Mouse (Mus musculus): ENCODE data around the gene Slc1a2. TPM values are rescaled to one million over a fixed set of nuclear protein-coding genes. Genes with fewer than 3 reads are reported as not detected.
A peak's percentile ranks its signal among the peaks of the same experiment; 100 is the strongest.

Gene Slc1a2
- 0.27 and 0.47 TPM in 2 replicates for polyA plus RNA-seq (2016; fragmentation: Nextera tagmentation; extraction: Ambion mirVana)

DNA sequence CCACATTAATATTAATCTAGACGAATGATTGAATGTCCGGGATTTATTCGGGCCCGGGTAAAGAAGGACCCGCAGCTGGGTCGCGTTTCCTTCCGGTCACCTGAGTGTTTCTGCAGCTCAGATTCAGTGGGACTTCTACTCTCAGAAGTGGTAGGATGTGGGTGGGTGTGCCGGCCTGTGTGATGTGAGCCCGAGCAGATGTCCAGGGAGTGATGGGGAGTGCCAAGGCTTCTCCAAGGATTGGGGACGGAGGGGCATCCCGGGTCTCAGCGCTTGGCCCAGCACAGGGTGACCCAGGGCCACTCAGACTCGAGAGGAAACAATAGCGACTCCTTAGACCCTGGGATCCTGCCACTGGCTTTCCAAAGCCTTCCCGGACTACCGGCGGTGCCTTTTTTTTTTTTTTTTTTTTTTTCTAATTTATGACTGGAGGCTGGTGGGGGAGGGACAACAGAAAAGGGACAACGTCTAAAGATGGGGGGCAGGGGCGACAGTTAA lies at the start of gene Slc1a2:
TSS of gene Slc1a2 (plus strand) at position 497 of the 498 bp plus-strand sequence.
- Histone ChIP-seq H3K4me1 (replicated peaks) (peaks cover 12% of the 10 kb centered on the region; the same call in 1 of the 2 replicates), H3K27ac (ENCODE audit: poor library complexity, severe bottlenecking) (no peak within 1 kb of the TSS), H3K4me2 (peak within 1 kb of the TSS; percentile 100), H3K36me3 (no peaks in the 10 kb centered on the region), H3K27me3 (replicated peaks) (peaks cover 37% of the 10 kb centered on the region), H3K9ac (peak within 1 kb of the TSS; percentile 81), H3K9me3 (replicated peaks) (no peaks in the 10 kb centered on the region), H3K4me3 (peak within 1 kb of the TSS; percentile 78)
- no peak for ATAC-seq (ENCODE audit: insufficient number of reproducible peaks, low FRiP score)
- WGBS = 3% methylated on average over 20 of the region's 20 CpGs

DNA sequence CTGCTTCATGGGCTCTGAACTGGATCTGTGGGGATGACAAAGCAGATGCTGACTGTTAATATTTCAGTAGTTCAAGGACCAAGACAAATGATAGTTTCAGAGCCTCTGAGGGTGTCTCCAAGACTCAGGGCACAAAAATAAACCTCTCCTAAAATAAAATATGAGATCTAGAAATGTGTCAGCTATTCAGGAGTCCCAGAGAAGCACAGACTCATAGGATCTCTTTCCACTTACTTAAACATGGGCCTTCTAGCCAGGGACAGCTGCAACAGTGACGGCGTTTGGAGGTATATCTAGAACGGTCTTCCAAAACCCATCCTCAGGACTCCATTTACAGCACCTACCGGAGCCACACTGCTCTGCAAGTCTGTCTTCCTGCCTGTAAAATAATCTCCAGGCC lies 48.0 kb upstream of the Slc1a2 start:
- Histone ChIP-seq H3K27ac (ENCODE audit: poor library complexity, severe bottlenecking) (no peak overlapping the region), H3K4me2 (no peak overlapping the region), H3K4me1 (replicated peaks) (no peaks in the 10 kb centered on the region), H3K9me3 (replicated peaks) (no peaks in the 10 kb centered on the region), H3K9ac (no peak overlapping the region), H3K36me3 (no peaks in the 10 kb centered on the region), H3K4me3 (no peak overlapping the region), H3K27me3 (replicated peaks) (no peaks in the 10 kb centered on the region)
- no peak for ATAC-seq (ENCODE audit: insufficient number of reproducible peaks, low FRiP score)
- WGBS = 83% methylated on average over 4 of the region's 4 CpGs

DNA sequence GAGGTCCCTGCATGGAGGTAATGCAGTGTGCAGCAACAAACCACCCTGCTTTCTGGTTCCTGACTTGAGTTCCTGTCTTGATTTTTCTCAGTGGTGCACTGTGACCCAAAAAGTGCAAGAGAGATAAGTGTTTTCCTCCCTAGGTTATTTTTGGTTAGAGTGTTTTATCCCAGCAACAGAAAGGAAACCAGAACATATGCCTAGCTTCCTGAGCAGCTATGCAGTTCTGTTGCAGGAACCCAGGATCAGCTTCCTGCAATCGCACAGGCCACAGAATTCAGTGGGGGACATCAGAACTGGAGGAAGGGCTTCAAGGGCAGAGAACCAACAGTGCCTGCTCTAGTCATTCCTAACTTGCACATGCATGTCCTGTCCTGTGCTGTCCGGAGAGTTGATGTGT lies 41.8 kb upstream of the Slc1a2 start:
- no peak overlapping the region for H3K27ac ChIP-seq (ENCODE audit: poor library complexity, severe bottlenecking)
- no peak for ATAC-seq (ENCODE audit: insufficient number of reproducible peaks, low FRiP score)
- no peaks in the 10 kb centered on the region for H3K27me3 ChIP-seq (replicated peaks)
- H3K4me1 ChIP-seq (replicated peaks) = 0 out of 2 replicates have a peak, but pooled peaks cover 4% of the 10 kb centered on the region
- H3K9ac ChIP-seq = no peak overlapping the region
- 53% methylated on average over 2 of the region's 2 CpGs for WGBS
- no peaks in the 10 kb centered on the region for H3K9me3 ChIP-seq (replicated peaks)
- no peak overlapping the region for H3K4me3 ChIP-seq
- no peaks in the 10 kb centered on the region for H3K36me3 ChIP-seq
- no peak overlapping the region for H3K4me2 ChIP-seq

DNA sequence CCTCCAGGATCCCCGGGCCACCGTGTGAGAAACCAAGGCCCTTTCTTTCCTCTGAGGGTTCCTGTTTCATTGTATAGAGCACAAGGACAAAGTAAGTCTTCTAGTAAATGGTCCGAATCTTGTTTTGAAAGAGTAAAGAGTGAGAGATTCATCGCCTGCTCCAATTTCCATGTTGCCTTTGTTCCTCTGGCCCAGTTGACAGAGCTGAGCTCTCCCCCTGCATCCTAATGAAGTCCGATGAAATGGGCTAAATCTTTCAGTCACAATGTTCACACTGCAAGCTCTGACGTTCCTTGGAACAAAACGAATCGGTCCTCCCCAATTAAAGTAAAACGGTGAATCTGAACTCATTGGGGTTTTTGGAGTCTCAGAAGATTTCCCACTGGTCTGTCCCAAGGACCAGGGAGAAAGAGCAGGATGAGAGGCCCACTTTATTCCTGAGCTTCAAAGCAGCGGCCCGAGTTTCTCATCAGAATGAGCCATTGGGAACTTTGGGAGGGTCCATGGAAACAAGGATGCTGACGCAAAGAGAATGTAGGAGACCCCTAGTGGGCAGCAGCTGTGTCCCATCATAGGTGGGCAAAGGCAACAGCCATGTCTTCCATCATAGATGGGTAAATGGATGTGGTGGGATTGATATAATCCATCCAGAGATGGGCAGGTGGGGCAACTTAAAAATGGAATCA lies 37.6 kb upstream of the Slc1a2 start:
- ATAC-seq (ENCODE audit: insufficient number of reproducible peaks, low FRiP score) = no peak
- Histone ChIP-seq H3K27me3 (replicated peaks) (0 out of 2 replicates have a peak, but pooled peaks cover 6% of the 10 kb centered on the region), H3K9ac (no peak overlapping the region), H3K4me2 (no peak overlapping the region), H3K36me3 (no peaks in the 10 kb centered on the region), H3K4me1 (replicated peaks) (0 out of 2 replicates have a peak, but pooled peaks cover 4% of the 10 kb centered on the region), H3K4me3 (no peak overlapping the region), H3K27ac (ENCODE audit: poor library complexity, severe bottlenecking) (no peak overlapping the region), H3K9me3 (replicated peaks) (no peaks in the 10 kb centered on the region)
- WGBS = 83% methylated on average over 12 of the region's 12 CpGs

DNA sequence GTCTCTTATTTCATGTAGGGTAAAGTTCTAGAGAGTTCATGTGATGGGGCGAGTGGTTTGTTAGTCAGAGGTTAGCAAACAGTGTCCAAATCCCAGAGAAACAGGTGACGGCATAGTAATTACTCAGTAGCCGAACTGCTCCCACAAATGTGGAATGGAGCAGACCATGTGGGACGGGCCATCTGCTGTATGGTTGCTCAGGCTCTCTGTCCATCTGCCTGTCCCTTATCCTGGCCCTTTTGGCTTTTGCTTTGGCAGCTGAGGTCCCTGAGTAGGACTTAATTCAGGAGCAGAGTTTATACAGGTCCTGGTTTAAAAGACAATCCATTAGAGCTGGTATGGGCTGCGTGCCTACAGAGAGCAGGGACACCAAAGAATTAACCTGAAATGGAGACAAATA lies 36.3 kb upstream of the Slc1a2 start:
- H3K9ac ChIP-seq = no peak overlapping the region
- no peaks in the 10 kb centered on the region for H3K9me3 ChIP-seq (replicated peaks)
- H3K4me2 ChIP-seq = no peak overlapping the region
- no peak overlapping the region for H3K27ac ChIP-seq (ENCODE audit: poor library complexity, severe bottlenecking)
- H3K4me3 ChIP-seq = no peak overlapping the region
- H3K36me3 ChIP-seq = no peaks in the 10 kb centered on the region
- no peak for ATAC-seq (ENCODE audit: insufficient number of reproducible peaks, low FRiP score)
- 72% methylated on average over 5 of the region's 5 CpGs for WGBS
- H3K4me1 ChIP-seq (replicated peaks) = no peaks in the 10 kb centered on the region
- H3K27me3 ChIP-seq (replicated peaks) = 0 out of 2 replicates have a peak, but pooled peaks cover 6% of the 10 kb centered on the region

DNA sequence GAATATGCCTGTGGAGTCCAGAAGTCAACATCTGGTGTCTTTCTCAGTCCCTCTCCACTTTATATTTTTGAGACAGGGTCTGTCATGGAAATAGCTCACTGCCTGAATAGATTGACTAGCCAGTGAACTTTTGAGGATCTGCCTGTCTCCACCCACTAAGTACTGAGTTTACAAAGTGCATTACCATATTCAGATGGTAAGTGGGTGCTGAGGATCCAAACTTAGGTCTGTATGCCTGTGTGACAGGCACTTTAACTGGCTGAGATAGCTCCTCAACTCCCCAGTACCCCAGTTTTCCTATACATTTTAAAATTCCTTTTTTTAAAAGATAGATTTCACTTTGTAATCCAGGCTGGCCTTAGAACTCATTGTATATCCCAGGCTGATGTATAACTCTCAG lies 35.5 kb upstream of the Slc1a2 start:
- Histone ChIP-seq H3K4me2 (no peak overlapping the region), H3K27ac (ENCODE audit: poor library complexity, severe bottlenecking) (no peak overlapping the region), H3K27me3 (replicated peaks) (0 out of 2 replicates have a peak, but pooled peaks cover 6% of the 10 kb centered on the region), H3K4me3 (no peak overlapping the region), H3K36me3 (no peaks in the 10 kb centered on the region), H3K9me3 (replicated peaks) (no peaks in the 10 kb centered on the region), H3K4me1 (replicated peaks) (no peaks in the 10 kb centered on the region), H3K9ac (no peak overlapping the region)
- no peak for ATAC-seq (ENCODE audit: insufficient number of reproducible peaks, low FRiP score)

DNA sequence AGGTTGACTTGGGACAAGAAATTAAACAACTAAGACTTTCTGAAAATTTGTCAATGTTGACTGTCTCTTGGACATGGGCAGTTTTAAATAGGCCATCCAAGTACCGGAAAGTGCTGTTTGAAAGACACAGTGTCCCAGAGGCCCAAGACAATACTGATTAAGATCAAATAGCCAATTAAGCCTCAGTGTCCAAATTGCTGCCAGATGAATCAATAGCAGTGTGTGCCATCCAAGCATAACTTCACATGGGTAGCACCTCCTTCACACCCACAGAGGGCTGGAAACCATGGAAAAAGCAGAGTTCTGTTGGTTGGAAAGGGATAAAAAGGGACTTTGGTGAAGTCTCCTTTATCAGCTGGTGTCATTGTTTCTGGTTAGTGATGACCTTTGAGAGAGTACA lies 33.9 kb upstream of the Slc1a2 start:
- H3K4me1 ChIP-seq (replicated peaks) = no peaks in the 10 kb centered on the region
- no peak overlapping the region for H3K4me2 ChIP-seq
- H3K27ac ChIP-seq (ENCODE audit: poor library complexity, severe bottlenecking) = no peak overlapping the region
- H3K9ac ChIP-seq = no peak overlapping the region
- H3K27me3 ChIP-seq (replicated peaks) = 0 out of 2 replicates have a peak, but pooled peaks cover 6% of the 10 kb centered on the region
- H3K36me3 ChIP-seq = no peaks in the 10 kb centered on the region
- no peak overlapping the region for H3K4me3 ChIP-seq
- no peaks in the 10 kb centered on the region for H3K9me3 ChIP-seq (replicated peaks)
- WGBS = 78% methylated on average over 1 of the region's 1 CpGs
- no peak for ATAC-seq (ENCODE audit: insufficient number of reproducible peaks, low FRiP score)

DNA sequence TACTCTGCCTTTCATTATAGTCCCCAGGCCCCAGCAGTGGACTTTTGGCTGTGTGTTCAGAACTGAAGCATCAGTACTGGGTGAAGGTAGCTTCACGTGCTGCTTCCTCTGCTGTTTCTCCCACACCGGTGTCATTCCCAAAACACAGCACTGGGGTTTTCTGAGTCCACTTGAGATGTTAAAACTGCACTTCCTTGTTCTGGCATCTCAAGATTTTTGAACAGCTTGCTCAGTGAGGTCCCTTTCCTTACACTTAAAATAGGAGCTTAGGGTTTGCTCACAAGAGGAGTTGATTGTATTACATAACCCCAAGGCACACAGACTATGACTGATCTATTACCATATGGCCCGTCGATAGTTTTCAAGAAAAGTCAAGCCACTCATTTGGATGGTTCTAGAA lies 26.1 kb upstream of the Slc1a2 start:
- WGBS = 85% methylated on average over 4 of the region's 4 CpGs
- no peak for ATAC-seq (ENCODE audit: insufficient number of reproducible peaks, low FRiP score)

DNA sequence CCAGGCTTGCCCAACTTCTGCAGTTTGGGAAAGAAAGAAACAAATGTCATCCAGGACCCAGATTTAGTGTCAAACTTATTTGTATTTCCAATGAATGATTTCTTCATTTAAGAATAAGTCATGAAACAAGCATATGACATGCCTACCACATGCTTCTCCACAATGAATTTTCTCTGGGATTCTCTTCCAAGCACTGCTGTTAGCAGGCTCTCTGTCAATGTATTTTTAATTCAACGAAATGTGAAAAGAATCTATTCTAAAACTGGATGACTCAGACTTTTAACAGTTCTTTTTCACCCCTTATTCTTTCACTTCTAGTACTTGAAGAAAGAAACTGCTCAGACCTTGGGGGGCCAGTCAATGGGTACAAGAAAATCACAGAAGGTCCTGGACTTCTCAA lies 24.4 kb upstream of the Slc1a2 start:
- no peak overlapping the region for H3K4me3 ChIP-seq
- no peaks in the 10 kb centered on the region for H3K9me3 ChIP-seq (replicated peaks)
- H3K27ac ChIP-seq (ENCODE audit: poor library complexity, severe bottlenecking) = no peak overlapping the region
- no peak overlapping the region for H3K4me2 ChIP-seq
- no peaks in the 10 kb centered on the region for H3K36me3 ChIP-seq
- 83% methylated on average over 1 of the region's 1 CpGs for WGBS
- no peaks in the 10 kb centered on the region for H3K27me3 ChIP-seq (replicated peaks)
- ATAC-seq (ENCODE audit: insufficient number of reproducible peaks, low FRiP score) = no peak
- no peak overlapping the region for H3K9ac ChIP-seq
- H3K4me1 ChIP-seq (replicated peaks) = no peaks in the 10 kb centered on the region

More for the DNA sequence above, 26.1 kb upstream of the Slc1a2 start:
- no peaks in the 10 kb centered on the region for H3K36me3 ChIP-seq
- H3K9ac ChIP-seq = no peak overlapping the region
- no peaks in the 10 kb centered on the region for H3K27me3 ChIP-seq (replicated peaks)
- no peaks in the 10 kb centered on the region for H3K9me3 ChIP-seq (replicated peaks)
- H3K4me3 ChIP-seq = no peak overlapping the region
- H3K4me2 ChIP-seq = no peak overlapping the region
- H3K27ac ChIP-seq (ENCODE audit: poor library complexity, severe bottlenecking) = no peak overlapping the region
- no peaks in the 10 kb centered on the region for H3K4me1 ChIP-seq (replicated peaks)

DNA sequence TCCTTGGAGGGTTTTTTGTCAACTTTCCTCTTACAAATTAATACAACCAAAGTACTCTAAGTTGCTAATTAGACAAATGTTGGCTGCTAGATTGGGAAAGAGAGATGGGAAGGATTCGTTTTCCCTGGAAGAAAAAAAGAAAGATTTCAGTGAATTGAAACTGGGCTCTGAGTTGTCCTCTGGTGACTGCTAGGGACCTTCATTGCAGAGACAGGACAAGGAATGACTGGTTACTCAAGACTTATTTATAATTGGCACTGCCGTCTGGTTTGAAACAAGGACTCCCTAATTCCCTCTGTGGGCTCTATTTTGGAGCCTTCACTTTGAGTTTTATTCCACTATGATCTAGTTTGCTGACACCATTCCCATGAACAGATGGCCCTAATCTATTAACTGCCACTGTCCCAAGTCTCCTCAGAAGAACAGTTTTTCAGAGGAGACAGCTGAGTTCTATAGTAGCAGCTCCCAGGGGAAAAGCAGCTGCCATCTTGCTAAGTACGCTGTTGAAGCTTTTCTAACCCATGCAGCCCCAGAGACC lies 22.9 kb upstream of the Slc1a2 start:
- Histone ChIP-seq H3K9ac (no peak overlapping the region), H3K36me3 (no peaks in the 10 kb centered on the region), H3K4me3 (no peak overlapping the region), H3K4me2 (no peak overlapping the region), H3K9me3 (replicated peaks) (no peaks in the 10 kb centered on the region), H3K27ac (ENCODE audit: poor library complexity, severe bottlenecking) (no peak overlapping the region), H3K4me1 (replicated peaks) (no peaks in the 10 kb centered on the region), H3K27me3 (replicated peaks) (no peaks in the 10 kb centered on the region)
- ATAC-seq (ENCODE audit: insufficient number of reproducible peaks, low FRiP score) = no peak
- WGBS = 75% methylated on average over 3 of the region's 3 CpGs

DNA sequence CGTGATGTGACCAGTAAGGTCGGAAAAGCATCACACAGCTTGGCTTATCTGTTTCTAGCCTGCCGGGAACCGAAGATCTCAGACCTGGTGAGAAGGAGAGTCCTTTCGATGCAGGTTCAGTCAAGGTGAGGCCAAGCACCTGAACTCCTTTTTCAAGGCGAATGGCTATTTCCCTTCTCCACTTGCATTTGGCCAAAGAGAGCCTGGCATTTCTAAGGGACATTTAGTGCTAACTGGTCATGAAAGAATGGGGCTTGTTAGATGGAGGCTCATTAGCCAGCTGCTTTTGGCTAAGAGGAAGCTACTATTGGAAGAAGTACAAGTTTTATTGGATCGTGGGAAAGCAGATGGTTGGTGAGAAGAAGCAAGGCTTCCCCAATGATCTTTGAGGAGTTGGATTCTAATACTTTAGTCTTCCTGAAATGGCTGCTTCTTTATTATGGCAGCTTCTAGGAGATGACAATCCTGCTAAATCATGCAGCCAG lies 22.3 kb upstream of the Slc1a2 start:
- Histone ChIP-seq H3K4me2 (no peak overlapping the region), H3K27me3 (replicated peaks) (no peaks in the 10 kb centered on the region), H3K9me3 (replicated peaks) (no peaks in the 10 kb centered on the region), H3K27ac (ENCODE audit: poor library complexity, severe bottlenecking) (no peak overlapping the region), H3K4me3 (no peak overlapping the region), H3K36me3 (no peaks in the 10 kb centered on the region), H3K4me1 (replicated peaks) (no peaks in the 10 kb centered on the region), H3K9ac (no peak overlapping the region)
- ATAC-seq (ENCODE audit: insufficient number of reproducible peaks, low FRiP score) = no peak
- 79% methylated on average over 7 of the region's 7 CpGs for WGBS

Measured in heart, embryonic 12.5 days (tissue).